Mouse (Mus musculus) layer of hippocampus, postnatal 10 days (tissue): Measurements from ENCODE around the gene Gm9972. TPM values are rescaled to one million over a fixed set of nuclear protein-coding genes. Genes with fewer than 3 reads are reported as not detected.

Experiments
- DNase-seq, 2 experiments: peaks; one replicate each; pipeline ENCODE4 v3.0.0; 2021; ENCODE audit warnings: low spot score in 2 of 2
- long read RNA-seq: library from polyadenylated mRNA; stranded (forward); transcript quantifications from one replicate; pipeline ENCODE4 v2.0.0, GENCODE M21; 2023
- total RNA-seq, 2 experiments: library from RNA; stranded (reverse); gene quantifications; 2 replicates each; pipeline ENCODE4 v1.2.3; 2021

The Gm9972 gene
- not detected for total RNA-seq
- long read RNA-seq: 0 reads

- DNase-seq: no peak
Measured at GRCm38 (mm10) chr11:43035446-43035845, at the start of gene Gm9972. TSS of gene Gm9972 (plus strand) at chr11:43035746.

- peak; percentile 14 to 41 for DNase-seq
Measured at GRCm38 (mm10) chr11:42999188-42999587, 36.4 kb upstream of the Gm9972 start.

GRCm38 (mm10) chr11:43011941-43012340, 23.6 kb upstream of the Gm9972 start:
- no peak for DNase-seq

- DNase-seq: no peak
Measured at GRCm38 (mm10) chr11:43012980-43013379, 22.6 kb upstream of the Gm9972 start.

- DNase-seq: no peak
Measured at GRCm38 (mm10) chr11:43023109-43023688, 12.3 kb upstream of the Gm9972 start.

- no peak for DNase-seq
Measured at GRCm38 (mm10) chr11:43029813-43030212, 5.7 kb upstream of the Gm9972 start.

- DNase-seq: no peak
Measured at GRCm38 (mm10) chr11:43032141-43032540, 3.4 kb upstream of the Gm9972 start.

GRCm38 (mm10) chr11:43045871-43046548, 10.5 kb downstream of the Gm9972 start:
- no peak for DNase-seq

- no peak for DNase-seq
Measured at GRCm38 (mm10) chr11:43049363-43049762, 13.8 kb downstream of the Gm9972 start.

GRCm38 (mm10) chr11:43054972-43055371, 19.4 kb downstream of the Gm9972 start:
- DNase-seq: no peak

- DNase-seq: no peak
Measured at GRCm38 (mm10) chr11:43059437-43059970, 24.0 kb downstream of the Gm9972 start.

GRCm38 (mm10) chr11:43062286-43062685, 26.7 kb downstream of the Gm9972 start:
- peak; percentile 14 to 25 for DNase-seq

GRCm38 (mm10) chr11:43086309-43087050, 50.9 kb downstream of the Gm9972 start:
- no peak for DNase-seq

Other genes with a start within 250 kb of the Gm9972 start
- 1 to 10 TPM in 1 of 2 experiments, under 1 TPM in 1; 0.80 to 1.1 TPM for gene Atp10b, start 114.1 kb downstream of the Gm9972 start, total RNA-seq